Mouse (Mus musculus): ENCODE measurements around the gene Pcbp2.

Pcbp2 gene

DNA sequence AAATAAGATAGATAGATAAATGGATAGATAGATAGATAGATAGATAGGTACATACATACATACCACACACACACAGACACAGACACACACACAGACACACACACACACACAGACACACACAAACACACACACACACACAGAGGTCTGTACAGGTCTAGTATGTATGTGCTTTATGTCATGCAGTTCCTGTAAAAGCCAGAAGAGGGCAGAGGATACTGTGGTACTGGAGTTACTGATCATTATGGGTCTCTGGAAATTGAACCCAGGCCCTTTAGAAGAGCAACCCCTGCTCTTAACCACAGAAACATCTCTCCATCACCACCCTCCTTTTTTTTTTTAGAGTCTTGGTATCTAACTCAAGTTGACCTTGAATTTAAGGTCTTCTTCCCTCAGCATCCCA lies 6.7 kb upstream of the Pcbp2 start:
- peak; percentile 59 for DNase-seq (ENCODE audit: low read depth)

DNA sequence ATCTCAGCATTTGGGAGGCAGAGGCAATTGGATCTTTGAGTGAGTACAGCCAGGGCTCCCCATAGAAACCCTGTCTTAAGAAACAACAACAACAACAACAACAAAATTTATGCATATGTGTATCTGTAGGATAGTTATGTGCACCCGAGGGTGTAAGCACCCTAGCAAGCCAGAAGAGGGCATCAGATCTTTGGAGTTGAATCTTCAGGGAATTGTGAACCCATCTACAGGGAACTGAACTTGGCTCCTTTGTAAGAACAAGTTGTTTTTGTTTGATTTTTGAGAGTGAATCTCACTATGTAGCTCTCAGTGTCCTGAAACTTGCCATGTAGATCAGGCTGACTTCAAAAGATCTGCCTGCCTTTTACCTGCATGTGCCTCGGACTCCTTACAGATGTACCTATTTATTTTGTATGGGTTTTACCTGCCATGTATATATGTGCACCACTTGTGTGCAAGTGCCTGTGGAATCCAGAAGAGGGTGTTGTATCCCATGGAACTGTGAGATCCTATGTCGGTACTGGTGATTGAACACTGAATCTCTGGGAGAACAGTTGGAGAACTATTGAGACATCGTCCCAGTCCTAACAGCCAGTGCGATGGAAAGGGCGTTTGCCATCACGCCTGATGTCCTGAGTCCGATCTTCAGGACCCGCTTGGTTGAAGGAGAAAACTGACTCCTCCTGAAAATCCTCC lies 1.5 kb upstream of the Pcbp2 start:
- DNase-seq (ENCODE audit: low read depth): no peak

DNA sequence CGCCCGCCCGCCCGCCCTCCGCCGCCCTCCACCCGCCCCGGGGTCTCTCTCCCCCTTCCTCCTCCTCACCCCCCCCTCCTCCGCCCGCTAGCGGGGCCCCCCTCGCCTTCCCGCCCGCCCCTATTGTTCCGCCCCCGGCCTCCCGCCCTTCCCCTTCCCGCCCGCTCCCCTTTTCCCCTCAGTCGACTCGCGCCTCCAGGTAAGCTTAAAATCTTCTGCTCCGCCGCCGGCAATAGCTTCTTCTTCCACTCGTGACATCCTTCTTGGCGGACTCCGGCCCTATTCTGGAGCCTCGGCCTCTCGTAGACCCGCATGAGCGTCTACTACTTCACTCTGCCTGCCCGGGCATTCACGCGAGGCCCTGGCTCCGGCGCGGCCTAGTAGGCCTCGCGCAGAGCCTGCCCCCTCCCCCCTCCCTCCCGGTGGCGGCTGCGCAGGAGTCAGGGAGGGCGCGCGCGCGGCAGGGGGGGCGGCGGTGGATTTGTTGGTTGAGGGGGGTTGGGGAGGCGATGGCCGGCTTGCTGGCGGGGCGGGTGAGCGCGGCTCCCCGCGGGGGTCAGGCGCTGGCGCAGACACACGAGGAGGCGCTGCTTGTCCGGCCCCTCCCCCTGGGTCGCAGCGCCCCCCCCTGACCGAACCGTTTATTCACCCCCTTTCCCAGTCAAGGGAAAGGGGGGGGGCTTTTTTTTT lies 411 bp downstream of the Pcbp2 start:
- peak; percentile 90 for DNase-seq (ENCODE audit: low read depth)

- no peak for DNase-seq (ENCODE audit: low read depth)
Measured at GRCm38 (mm10) chr15:102471295-102471645, 931 bp downstream of the Pcbp2 start.

GRCm38 (mm10) chr15:102471727-102472126 lies 1.4 kb downstream of the Pcbp2 start:
- no peak for DNase-seq (ENCODE audit: low read depth)

- no peak for DNase-seq (ENCODE audit: low read depth)
Measured at GRCm38 (mm10) chr15:102473246-102473645, 2.9 kb downstream of the Pcbp2 start.

DNA sequence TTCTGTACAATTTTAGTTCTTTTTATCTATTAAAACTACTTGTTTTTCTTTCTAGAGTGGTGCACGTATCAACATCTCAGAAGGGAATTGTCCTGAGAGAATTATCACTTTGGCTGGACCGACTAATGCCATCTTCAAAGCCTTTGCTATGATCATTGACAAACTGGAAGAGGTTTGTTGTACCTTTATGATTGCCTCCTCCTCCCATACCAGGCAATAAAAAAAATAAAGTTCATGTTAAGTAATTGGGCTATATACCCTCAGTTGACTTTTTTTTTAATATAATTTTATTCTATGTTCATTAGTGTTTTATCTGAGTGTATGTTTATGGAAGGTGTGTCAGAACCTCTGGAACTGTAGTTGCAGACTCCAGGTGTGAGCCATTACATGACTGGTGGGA lies 4.2 kb downstream of the Pcbp2 start:
- no peak for DNase-seq (ENCODE audit: low read depth)

DNA sequence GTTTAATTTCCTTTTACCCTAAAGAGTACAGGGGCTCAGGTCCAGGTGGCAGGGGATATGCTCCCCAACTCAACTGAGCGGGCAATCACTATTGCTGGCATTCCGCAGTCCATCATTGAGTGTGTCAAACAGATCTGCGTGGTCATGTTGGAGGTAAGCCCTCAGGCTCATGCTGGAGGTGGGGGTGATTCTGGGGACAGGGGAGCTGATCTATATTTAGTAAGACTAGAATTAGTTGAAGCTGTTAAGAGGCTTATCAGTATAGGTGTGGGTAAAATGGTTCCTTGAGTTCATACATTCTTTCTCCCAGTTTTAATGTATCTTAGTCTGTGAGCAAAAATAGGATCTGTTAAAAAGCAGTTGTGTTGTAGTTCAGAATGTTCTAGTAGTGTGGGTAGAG lies 12.8 kb downstream of the Pcbp2 start:
- no peak for DNase-seq (ENCODE audit: low read depth)

- DNase-seq (ENCODE audit: low read depth): no peak
Measured at GRCm38 (mm10) chr15:102485853-102486252, 15.5 kb downstream of the Pcbp2 start.

DNA sequence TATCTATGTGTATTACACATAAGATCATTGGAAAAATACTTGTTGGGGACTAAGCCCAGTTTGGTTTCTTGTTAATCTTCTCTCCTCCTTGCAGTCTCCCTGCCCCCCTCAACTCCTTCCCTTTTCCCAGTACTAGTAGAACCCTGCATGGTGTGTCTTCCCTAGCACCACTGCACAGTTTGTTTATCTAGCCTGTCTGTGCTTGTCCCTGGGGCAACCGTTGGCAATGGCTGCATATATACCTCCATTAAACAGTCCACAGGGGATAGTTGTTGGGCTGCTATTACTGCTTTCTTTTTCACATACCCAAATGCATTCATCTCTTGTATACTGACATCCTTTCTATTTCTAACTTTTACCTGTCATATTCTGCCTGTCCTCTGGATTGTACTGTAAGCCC lies 17.3 kb downstream of the Pcbp2 start:
- no peak for DNase-seq (ENCODE audit: low read depth)

GRCm38 (mm10) chr15:102498322-102498721 lies 28.0 kb downstream of the Pcbp2 start:
- no peak for DNase-seq (ENCODE audit: low read depth)

DNA sequence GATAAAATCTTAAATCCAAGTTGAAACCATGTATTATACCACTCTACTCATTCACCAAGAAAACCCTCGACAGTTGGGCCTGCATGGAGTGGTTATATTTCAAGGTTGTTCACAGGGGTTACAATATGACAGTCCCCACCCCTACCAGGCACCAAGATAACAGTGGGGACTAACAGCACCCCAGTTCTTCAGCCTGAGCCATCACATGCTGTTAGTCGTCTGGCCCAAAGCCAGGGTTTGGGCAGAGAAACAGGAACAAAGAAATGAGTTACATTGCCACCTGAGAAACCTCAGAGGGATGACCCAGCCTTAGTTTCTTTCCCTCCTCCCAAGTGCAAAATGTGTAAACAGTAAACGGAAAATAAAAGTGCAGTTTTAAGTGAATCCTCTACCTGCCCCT lies 29.0 kb downstream of the Pcbp2 start:
- no peak for DNase-seq (ENCODE audit: low read depth)

- no peak for DNase-seq (ENCODE audit: low read depth)
Measured at GRCm38 (mm10) chr15:102499851-102500250, 29.5 kb downstream of the Pcbp2 start.

DNA sequence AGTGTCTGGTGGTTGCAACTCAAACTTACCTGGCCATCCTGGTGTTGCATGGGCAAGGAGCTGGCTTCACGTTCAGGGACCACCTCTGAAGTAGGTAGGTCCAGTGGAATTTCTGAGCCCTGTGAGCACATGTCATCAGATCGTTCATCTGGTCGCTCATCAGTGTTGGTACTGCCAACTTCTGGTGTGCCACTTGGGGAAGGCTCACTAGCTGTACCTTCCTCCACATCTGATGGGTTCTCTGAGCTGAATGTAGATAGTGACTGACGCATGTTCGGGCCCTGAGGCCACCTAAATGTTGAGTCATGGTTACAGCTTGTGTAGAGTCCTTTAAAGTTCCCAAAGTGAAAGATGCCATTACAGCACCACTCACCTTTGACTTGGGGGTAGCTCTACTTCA lies 30.1 kb downstream of the Pcbp2 start:
- DNase-seq (ENCODE audit: low read depth): no peak

DNA sequence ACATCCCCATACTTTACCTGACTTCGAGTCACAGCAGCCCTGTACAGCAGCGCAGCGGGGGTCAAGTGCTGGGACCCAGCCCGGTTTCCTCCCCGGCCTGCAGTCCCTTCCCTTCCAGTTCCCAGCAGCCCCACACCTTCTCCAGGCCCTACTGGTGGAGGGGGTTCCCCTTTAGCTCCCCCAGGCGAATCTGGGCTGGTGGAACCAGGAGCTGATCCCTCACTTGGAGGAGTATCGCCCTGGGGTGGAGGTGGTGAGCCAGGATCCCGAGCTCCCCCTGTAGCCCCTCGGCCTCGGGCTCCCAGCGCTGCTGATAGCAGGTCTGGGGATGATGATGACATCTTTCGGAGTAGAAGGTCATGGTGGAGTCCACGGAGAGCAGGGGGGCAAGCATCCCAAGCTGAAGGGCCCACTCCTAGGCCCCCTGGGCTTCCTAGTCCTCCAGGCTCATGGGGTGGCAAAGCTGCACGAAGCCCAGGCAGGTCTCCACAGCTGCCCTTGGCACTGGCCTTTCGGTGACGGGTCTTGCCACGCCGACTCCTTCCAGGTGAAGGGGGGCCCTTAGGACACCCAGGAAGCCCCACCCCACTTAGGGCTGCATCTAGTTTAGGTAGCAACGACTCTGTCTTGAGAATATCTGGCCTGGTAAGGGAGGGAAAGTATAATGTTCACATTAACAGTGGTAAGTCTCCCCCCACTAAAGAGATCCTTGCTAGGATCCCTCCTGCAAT lies 30.9 kb downstream of the Pcbp2 start:
- no peak for DNase-seq (ENCODE audit: low read depth)

- DNase-seq (ENCODE audit: low read depth): no peak
Measured at GRCm38 (mm10) chr15:102502254-102502840, 32.0 kb downstream of the Pcbp2 start.

GRCm38 (mm10) chr15:102503447-102503846 lies 33.1 kb downstream of the Pcbp2 start, which contains the start of gene Gm10337:
Gm10337 (plus strand) TSS chr15:102503722.
- DNase-seq (ENCODE audit: low read depth): no peak

DNA sequence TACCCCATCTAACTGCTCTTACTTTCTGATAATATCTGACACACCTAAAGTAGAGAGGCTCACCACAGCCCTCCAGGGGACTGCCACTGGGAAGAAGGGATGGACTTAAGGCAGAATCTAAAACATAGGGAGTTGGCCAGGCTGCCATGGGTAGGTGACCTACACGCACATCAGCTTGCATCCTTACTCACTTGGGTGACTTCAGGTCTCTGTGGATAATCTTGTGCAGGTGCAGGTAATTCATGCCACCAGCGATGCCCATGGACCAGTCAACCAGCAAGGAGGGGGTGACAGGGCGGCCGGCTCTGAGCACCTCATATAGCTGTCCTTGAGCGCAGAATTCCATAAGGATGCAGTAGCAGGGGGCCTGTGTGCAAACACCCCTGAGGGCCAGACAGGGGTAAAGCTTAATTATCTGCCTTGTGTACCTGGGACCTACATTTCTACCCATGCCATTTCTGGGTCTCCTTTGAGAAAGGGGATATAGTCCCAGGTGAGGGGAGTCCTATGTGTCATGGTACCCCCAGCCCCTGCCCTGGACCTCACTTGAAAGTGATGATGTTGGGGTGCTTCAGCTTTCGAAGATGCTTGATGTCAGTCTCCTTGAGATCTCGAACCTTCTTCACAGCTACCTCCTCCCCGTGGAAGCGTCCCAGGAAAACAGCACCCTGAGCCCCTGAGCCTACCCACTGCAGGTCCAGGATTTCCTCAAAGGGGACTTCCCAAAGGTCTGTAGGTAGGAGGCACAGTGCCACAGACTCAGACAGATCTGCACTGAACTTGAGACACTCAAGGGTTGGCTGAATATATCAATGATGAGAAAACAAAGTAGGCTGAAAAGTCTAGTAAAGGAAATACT lies 33.8 kb downstream of the Pcbp2 start:
- DNase-seq (ENCODE audit: low read depth): no peak

DNA sequence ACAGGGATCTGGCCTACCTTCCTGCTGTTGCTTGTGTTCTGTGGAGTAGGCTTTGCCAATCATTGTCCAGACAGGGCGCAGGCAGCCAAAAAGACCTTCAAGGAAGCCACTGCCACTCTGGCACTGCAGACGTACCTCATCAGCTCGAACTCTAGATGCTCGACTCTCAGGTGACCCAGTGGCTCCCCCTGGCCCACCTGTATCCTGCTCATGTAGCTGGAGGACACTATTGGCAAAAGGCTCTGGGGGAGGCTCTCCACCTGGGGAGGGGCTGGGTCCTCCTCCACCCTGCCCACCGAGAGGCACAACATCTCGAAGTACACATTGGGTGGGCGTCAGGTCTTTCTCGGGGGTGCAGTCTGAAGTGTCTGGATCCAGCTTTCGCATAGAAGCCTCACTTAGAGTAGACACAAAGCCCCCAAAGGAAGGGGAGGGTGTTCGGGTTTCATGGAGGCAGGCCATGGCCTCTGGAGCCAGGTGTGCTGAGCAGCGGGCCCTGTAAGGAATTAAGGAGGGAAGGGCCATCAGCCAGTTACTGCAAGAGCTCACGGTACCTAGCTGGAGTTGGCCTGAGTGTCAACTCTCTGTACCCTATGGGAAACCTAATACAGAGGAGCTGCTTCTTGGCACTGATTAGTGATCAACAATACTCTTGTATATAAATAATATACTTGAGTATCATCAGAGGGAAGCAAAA lies 34.9 kb downstream of the Pcbp2 start:
- no peak for DNase-seq (ENCODE audit: low read depth)

GRCm38 (mm10) chr15:102505770-102506463 lies 35.6 kb downstream of the Pcbp2 start:
- DNase-seq (ENCODE audit: low read depth): no peak

DNA sequence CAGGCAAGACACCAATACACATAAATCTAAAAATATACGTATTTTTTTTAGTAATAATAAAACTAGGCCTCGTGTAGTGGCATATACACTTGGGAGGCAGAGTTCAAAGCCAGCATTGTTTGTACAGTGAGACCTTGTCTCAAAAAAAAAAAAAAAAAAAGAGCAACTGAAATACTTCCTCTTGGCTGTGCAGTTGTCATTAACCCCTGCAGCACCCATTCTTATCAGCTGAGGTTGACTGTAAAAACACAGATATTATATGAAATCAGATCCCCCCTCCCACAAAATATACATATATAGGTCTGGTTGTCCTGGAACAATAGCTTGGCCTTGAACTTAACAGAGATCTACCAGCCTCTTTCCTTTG lies 36.1 kb downstream of the Pcbp2 start:
- DNase-seq (ENCODE audit: low read depth): no peak

Measured in NIH3T3 (cell line).